Mouse (Mus musculus): ENCODE measurements around the gene Zfp746.

The Zfp746 gene

GRCm38 (mm10) chr6:48086471-48086878 is at the start of gene Zfp746:
Gene Zfp746, minus strand, starts transcription at chr6:48086593.
- in situ Hi-C loops (cut with MboI, MseI) = no loop called here

DNA sequence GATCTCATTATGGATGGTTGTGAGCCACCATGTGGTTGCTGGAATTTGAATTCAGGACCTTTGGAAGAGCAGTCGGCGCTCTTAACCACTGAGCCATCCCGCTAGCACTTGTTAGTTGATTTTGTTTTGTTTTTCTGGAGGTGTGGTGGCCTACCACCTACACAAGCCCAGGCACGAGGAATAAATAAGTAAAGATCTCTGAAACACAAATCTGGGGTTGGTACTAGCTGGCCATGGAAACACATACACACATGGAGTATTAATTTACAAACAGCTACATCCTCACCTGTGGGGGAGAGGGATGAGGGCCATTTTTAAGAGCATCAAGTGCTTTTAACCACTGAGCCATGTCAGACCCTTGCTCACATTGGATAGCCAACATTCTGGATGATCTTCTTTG is 34.7 kb upstream of the Zfp746 start:
- in situ Hi-C loops (cut with MboI, MseI) = loop anchor here in 1 of 2 experiments (10.0 kb wide), 1 partner anchor 774 kb away; no protein-coding TSS in a partner anchor

DNA sequence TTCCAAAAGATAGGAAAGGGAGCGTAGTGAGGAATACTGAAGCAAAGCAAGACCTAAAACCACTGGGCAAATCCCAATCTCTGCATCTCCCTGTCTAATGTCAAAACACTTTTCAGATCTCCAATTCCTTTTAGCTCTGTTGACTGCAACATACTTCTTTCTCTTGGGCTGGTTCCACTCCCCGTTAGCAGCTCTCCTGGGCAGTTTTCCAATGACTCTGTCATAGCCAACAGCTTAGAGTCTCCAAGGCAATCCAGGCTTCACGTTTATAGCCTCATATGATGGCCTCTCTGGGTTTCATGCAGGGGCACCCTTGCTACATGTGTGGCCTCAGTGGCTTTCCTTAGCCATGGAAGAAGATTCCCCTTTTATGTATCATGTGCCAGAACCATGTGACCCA is 29.6 kb upstream of the Zfp746 start:
- in situ Hi-C loops (cut with MboI, MseI) = no loop called here

DNA sequence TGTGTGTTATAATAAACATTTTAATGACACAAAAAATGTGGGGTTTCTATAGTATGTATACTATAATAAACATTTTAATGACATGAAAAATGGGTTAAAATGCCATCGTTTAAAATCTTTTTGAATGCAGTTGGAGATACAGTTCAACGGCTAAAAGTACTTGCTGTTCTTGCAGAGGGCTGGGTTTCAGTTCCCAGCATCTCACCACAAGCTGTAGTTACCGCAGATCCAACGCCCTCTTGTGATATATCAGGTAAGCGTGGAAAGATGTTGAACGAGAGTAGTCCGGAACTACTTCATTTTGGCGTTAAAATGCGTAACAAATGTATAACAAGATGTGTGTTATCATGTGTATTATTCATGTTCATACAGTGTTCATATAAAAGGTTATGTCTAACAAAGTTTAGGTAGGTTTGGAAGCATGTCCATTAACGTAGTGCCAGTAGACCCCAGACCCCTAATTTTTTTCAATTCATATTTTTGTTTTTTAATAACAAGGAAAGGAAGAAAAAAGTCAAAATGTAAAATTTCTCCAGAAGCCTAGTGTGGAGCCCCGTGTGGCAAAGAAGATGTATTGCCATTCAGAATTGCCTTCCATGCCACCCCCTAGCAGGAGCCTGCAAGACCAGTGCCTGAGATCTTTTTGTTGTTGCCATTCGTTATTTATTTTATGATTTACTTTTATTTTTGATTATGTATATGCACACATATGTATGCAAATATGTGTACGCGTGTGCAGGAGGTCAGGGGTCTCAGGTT is 743 bp upstream of the Zfp746 start:
- in situ Hi-C loops (cut with MboI, MseI) = no loop called here

DNA sequence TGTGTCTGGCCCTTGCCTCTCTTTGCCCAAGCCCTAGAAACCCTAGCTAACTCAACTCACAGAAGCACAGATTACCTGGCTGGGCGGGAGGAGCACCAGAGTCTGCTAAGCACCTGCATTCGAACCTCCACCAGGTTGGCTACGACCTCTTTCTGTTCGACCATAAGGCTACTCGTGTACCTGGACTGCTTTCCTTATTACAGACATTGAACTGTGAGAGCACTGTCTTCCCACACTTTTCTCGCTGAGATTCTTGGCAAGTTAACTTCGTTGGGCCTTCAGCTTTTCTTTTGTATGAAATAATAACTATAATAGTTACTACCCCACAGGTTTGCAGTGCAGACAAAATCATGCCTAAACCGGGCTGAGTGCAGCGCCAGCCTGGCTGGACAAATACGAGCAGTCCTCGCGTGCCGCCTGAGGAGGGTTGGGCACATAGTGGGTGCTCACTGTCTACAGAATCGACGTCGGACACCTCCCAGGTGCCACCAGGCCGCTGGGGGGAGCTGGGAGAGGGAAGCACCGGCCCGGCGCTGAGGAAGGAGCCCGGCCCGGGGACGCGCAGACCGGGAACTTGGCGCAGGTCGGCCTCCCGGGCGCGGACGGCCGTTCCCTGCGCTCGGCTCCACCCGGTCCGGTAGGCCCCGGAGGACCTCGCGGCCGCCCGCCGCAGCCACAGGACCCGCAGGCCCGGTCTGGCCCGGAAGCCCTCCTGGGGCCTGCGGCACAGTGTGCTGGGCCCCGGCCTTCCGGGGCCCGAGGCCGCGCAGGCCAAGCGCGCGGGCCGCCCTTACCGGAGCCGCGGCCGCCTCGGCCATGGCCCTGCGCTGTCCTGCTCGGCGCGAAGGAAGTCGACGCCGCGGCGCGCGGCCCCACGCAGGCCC is 630 bp downstream of the Zfp746 start:
- in situ Hi-C loops (cut with MboI, MseI) = no loop called here

GRCm38 (mm10) chr6:48083733-48084191 is 2.6 kb downstream of the Zfp746 start:
- in situ Hi-C loops (cut with MboI, MseI) = no loop called here

DNA sequence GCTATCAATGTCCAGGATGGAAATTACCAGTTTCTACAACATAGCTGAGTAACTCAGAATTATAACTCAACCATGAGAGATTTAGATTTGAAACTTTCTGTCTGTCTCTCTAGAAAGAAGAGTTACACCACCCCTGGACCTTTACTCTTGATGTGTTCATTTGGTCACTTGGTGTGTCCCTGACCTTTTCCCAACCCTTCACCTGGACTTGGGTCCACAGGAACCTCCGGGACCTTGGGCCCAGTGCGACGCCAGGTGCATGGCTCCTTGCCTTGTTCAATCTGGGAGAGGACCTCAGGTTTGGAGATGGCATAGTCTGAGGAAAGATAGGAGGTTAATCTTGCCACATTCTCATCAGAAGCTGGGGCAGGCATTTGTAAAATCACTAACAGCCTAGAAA is 4.4 kb downstream of the Zfp746 start:
- in situ Hi-C loops (cut with MboI, MseI) = no loop called here

GRCm38 (mm10) chr6:48081021-48081420 is 5.4 kb downstream of the Zfp746 start:
- in situ Hi-C loops (cut with MboI, MseI) = no loop called here

DNA sequence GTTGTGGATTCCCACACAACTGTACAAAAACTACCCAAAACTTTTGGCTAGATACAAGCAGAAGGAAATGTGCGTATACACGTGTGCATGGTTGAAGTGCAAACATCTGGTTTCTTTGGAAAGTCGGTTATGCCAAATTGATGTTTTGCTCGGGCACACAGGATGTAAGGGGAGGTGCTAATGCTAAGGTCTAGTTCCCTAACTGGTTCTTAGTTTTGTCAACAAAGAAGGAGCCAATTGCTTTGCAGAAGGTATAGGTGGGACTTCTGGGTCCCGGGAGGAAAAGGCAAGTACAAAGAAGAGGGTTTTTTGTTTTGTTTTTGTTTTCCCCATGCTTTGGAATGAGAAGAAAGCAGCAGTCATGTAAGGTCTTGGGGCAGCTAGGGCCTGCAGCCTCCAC is 13.1 kb downstream of the Zfp746 start:
- in situ Hi-C loops (cut with MboI, MseI) = no loop called here

DNA sequence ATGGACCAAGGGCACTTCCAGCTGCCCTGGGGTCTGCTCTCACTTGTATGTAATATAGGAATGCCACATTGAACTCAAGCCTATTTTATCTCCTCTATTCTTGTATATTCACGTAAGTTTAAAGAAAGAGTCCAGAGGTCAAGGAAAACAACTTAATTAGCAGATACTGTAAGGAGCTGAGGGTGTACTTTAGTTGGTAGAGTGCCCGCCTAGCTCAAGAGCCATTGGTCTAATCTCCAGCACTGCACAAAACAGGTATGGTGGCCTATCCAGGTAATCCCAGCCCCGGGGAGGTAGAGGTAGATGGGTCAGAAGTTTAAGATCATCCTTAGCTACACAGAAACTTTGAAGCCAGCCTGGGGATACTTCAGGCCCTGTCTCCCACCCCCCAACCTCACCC is 18.9 kb downstream of the Zfp746 start:
- in situ Hi-C loops (cut with MboI, MseI) = no loop called here

DNA sequence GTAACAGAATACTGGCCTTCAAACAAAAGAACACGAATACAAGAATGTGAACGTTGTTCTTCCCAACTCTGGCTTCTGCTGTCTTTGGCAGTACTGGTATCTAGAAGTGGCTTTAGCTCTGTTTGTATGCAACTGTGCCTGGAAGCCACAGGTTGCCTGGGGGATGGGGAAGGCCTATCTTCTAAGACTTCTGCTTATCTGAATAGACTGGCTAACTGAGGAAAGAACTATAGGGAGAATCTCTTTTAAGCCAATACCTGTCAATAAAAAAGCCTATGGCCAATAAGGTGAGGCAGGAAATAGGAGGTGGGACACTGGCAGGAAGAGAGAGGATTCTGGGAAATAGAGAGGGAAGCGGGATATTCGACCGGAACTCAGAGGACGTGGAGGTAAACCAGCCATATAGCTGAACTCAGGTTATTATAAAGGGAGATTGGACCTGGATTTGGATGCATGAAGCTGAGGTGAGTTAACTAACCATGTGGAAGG is 20.8 kb downstream of the Zfp746 start:
- in situ Hi-C loops (cut with MboI, MseI) = no loop called here

DNA sequence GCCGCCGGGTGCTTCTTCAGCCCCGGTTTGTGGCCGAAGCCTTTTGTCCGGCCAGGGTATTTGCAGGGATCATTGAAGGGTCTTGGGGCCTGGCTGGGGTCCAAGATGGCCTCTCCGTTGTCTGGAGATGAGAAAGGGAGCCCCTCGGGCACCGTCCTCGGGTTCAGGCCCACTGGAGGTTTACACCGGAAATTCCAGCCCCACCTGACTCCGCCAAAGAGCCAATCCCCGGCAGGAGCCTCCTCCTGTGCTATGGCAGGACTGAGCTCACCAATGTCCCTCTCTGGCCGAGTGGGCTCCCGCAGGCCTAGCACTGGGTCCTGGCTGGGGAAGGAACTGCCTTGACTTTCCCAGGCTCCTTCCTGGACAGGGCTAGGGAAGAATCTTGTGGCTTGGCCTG is 21.9 kb downstream of the Zfp746 start:
- in situ Hi-C loops (cut with MboI, MseI) = no loop called here

DNA sequence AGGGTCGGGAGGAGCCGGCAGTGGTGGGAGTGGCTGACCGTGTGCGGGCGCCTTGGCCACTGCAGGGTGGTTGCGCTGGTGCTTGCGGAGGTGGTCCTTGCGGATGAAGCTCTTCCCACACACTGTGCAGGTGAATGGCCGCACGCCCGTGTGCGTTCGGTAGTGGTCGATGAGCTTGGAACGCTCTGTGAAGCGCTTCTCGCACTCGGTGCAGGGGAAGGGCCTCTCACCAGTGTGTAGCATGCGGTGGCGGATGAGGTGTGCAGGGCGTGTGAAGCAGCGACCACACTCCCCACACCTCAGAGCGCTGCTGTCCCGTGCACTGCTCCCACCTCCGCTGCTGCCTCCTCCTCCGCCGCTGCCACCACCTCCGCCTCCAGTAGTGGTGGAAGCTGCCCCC is 22.5 kb downstream of the Zfp746 start:
- in situ Hi-C loops (cut with MboI, MseI) = no loop called here

DNA sequence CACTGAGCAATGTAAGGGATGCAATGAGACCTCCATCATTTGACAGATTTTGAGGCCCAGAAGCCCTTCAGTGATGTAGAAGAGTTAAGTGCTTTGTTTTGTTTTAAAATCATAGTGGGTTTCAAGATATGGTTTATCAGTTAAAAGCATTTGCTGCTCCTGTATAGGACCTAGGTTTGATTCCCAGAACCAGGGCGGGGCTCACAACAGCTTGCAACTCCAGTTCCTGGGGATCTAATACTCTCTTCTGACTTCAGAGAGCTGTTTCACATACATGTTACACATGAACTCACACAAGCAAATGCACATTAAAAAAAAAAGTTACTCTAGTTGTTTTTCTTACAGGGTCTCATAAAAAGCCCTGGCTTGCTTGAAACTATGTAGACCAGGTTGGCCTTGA is 25.5 kb downstream of the Zfp746 start:
- in situ Hi-C loops (cut with MboI, MseI) = no loop called here

GRCm38 (mm10) chr6:48060421-48060820 is 26.0 kb downstream of the Zfp746 start:
- in situ Hi-C loops (cut with MboI, MseI) = no loop called here

- in situ Hi-C loops (cut with MboI, MseI) = no loop called here
Measured at GRCm38 (mm10) chr6:48052136-48052535, 34.3 kb downstream of the Zfp746 start.

- in situ Hi-C loops (cut with MboI, MseI) = no loop called here
Measured at GRCm38 (mm10) chr6:48051666-48052065, 34.7 kb downstream of the Zfp746 start.

DNA sequence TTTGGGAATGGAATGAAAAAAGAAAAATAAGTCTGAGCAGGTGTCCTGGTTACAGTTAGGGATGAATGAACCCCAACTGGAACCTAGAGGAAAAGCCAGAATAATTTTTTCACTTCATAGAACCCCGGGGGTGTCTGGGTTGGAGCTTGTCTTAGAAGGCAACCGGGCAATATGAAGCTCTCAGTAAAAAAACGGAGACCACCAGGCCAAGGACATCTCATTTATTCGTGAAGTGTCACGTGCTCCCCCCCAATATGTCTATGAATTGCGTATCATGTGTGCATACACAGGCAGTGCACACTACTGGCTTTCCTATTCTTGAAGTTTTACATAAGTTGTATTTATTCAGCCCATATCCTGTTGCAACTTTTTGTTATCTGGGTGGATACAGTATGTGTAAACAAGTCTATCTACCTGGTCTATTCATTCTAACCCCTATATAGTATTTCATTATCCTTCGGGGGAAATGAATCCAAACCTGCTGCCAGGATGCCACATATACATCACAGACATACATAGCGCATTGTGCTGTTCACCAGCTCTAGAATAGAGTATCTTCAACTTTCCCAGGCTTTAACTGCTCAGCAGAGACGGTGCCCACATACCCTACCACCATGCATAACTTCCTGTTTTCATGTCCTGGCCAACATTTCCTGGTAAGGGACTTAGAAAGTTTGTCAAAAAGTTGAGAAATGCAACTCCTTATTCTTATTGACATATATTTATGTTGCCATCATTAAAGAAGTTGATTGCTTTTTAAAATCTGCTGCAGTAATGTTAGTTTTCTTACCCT is 36.9 kb downstream of the Zfp746 start:
- in situ Hi-C loops (cut with MboI, MseI) = loop anchor here (10.0 kb wide), 2 partner anchors 365 to 385 kb away; no protein-coding TSS in a partner anchor

GRCm38 (mm10) chr6:48048426-48049272 is 37.7 kb downstream of the Zfp746 start, which contains the start of gene Zfp777:
Gene Zfp777, minus strand, starts transcription at chr6:48048911.
- in situ Hi-C loops (cut with MboI, MseI) = loop anchor here (10.0 kb wide), 2 partner anchors 364 to 384 kb away; no protein-coding TSS in a partner anchor

Data from T-helper 17 cell (primary cell).